Mouse (Mus musculus) hindbrain, embryonic 14.5 days (tissue): Measurements from ENCODE around the gene Pax5. TPM values are rescaled to one million over a fixed set of nuclear protein-coding genes. Genes with fewer than 3 reads are reported as not detected.

Experiments
- ATAC-seq: fragments of 200-750 bp; cut with Nextera tagmentation; 2 replicates; pipeline ENCODE4 v1.8.0; 2017; ENCODE audit warnings: moderate number of reproducible peaks, mild to moderate bottlenecking, moderate TSS enrichment, moderate library complexity; ENCODE audit not compliant: low FRiP score
- DNase-seq: peaks from one replicate; pipeline ENCODE4 v3.0.0-alpha.2; 2015; ENCODE audit warnings: low spot score
- H3K27ac ChIP-seq: fragments of 300-500 bp; sonication (generic); 2 replicates; pipeline ENCODE4 v1.5.1; 2014; ENCODE audit warnings: mild to moderate bottlenecking, moderate library complexity
- H3K27me3 ChIP-seq: fragments of 300-500 bp; sonication (generic); 2 replicates; pipeline ENCODE4 v1.6.1; 2014; ENCODE audit warnings: mild to moderate bottlenecking, low read length, mixed read lengths; ENCODE audit not compliant: control insufficient read depth, insufficient read depth
- H3K36me3 ChIP-seq: fragments of 300-500 bp; sonication (generic); replicated peaks from 2 replicates; pipeline ENCODE4 v1.6.1; 2014; ENCODE audit not compliant: control insufficient read depth, insufficient read depth
- H3K4me1 ChIP-seq: fragments of 300-500 bp; sonication (generic); replicated peaks from 2 replicates; pipeline ENCODE4 v1.6.1; 2014; ENCODE audit warnings: antibody characterized with exemption, low read length, mixed read lengths; ENCODE audit not compliant: control insufficient read depth, insufficient read depth
- H3K4me2 ChIP-seq: fragments of 300-500 bp; sonication (generic); replicated peaks from 2 replicates; pipeline ENCODE4 v1.6.1; 2014; ENCODE audit warnings: mild to moderate bottlenecking, moderate library complexity
- H3K4me3 ChIP-seq: fragments of 300-500 bp; sonication (generic); replicated peaks from 2 replicates; pipeline ENCODE4 v1.5.1; 2014; ENCODE audit warnings: mild to moderate bottlenecking, low read length
- H3K9ac ChIP-seq: fragments of 300-500 bp; sonication (generic); 2 replicates; pipeline ENCODE4 v1.6.1; 2014
- H3K9me3 ChIP-seq: fragments of 300-500 bp; sonication (generic); 2 replicates; pipeline ENCODE4 v1.6.1; 2016; ENCODE audit warnings: low read length; ENCODE audit not compliant: control insufficient read depth
- WGBS: fragments of 180-500 bp; shearing (Covaris S2); extraction: QIAGEN DNeasy Blood & Tissue Kit; methylation state at CpG from one replicate; pipeline ENCODE4 v1.1.7; 2014; 5-methylcytosine and 5-hydroxymethylcytosine counted together
- polyA plus RNA-seq: library from polyadenylated mRNA; unstranded; fragments of >200 nt; fragmentation: Nextera tagmentation; extraction: Ambion mirVana; gene quantifications from 2 replicates; pipeline ENCODE4 v1.2.1, GENCODE M21; 2014

Gene Pax5
- polyA plus RNA-seq, 1 experiment from 2014 or later: 1.9 TPM

DNA sequence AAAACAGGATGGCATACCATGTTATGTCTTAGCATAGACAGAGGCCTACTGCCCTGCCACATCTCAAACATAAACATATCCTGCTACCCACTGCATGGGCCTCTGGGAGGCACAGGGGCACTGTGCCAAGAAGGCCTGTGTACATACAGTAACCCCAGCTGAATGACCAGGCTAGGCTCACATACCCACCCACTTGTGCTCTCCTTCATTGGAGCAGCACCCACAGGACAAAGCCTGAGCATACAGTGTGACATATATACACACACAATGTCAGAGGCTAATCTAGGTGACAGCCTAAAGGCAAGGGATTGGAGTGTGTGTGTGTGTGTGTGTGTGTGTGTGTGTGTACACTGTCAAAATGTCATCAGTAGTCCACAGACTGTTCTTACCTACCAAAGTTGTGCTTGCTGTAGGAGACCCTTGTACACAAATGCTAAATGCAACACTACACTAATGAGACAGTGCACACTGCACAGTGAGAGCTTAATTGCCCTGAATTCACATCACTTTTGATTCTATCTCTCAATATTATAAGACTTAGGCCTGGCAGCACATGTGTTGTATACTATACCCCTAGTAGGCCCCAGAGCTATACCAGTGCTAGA lies 1.1 kb downstream of the Pax5 start:
- no peaks in the 10 kb centered on the region for H3K36me3 ChIP-seq
- H3K9ac ChIP-seq: no peak overlapping the region
- no peak overlapping the region for H3K4me2 ChIP-seq
- DNase-seq (no peak), ATAC-seq (no peak)
- H3K27ac ChIP-seq: no peak overlapping the region
- H3K9me3 ChIP-seq: no peaks in the 10 kb centered on the region
- H3K27me3 ChIP-seq: peaks cover 87% of the 10 kb centered on the region
- no peak overlapping the region for H3K4me3 ChIP-seq
- no peaks in the 10 kb centered on the region; the same call in 1 of the 2 replicates for H3K4me1 ChIP-seq

DNA sequence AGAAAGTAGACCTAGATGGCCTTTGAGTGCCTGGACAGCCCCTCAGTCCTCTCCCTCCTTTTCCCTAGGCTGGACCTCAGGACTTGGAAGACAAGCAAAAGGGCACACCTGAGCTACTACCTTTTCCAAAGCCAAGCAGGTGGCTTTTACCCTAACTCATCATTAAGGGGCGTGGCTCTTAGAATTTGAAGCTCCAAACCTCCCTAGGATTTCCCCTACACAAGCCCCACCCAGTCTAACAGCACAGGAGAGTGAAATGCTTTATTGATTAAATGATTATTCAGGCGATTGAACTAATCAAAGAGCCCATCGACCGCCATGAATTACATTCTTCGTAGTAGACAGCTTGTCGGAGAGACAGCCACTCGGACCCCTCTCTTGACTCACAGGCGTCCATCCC lies 2.0 kb downstream of the Pax5 start:
- H3K36me3 ChIP-seq: no peaks in the 10 kb centered on the region
- no peak overlapping the region for H3K9ac ChIP-seq
- ATAC-seq (no peak), DNase-seq (no peak)
- peaks cover 89% of the 10 kb centered on the region for H3K27me3 ChIP-seq
- H3K9me3 ChIP-seq: no peaks in the 10 kb centered on the region
- peaks cover 6% of the 10 kb centered on the region for H3K4me1 ChIP-seq
- WGBS: 49% methylated on average over 8 of the region's 8 CpGs
- H3K4me3 ChIP-seq: no peak overlapping the region
- no peak overlapping the region for H3K27ac ChIP-seq
- H3K4me2 ChIP-seq: no peak overlapping the region

DNA sequence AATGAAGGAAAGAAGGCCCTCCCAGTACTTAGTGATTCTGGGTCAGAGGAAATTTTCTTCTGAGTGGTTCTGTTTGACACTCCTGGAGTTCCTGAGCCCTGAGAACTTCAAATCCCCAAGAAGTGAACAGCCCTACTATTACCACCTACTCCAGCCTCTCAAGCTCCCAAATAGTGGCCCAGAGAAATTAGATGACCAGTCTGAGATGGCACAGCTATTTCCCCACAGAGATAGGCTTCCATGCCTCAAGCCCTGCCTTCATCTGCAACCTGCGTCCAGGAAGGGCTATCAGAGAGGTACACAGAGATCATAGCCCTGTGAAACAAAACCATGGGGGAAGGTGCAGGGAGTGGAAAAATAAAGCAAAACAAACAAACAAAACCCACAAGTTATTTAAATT lies 3.4 kb downstream of the Pax5 start:
- Histone ChIP-seq H3K4me3 (no peak overlapping the region), H3K4me2 (no peak overlapping the region), H3K9me3 (no peaks in the 10 kb centered on the region), H3K4me1 (peaks cover 6% of the 10 kb centered on the region), H3K27me3 (peaks cover 89% of the 10 kb centered on the region), H3K9ac (no peak overlapping the region), H3K27ac (no peak overlapping the region), H3K36me3 (no peaks in the 10 kb centered on the region)
- ATAC-seq: no peak
- no peak for DNase-seq
- WGBS: 47% methylated on average over 1 of the region's 1 CpGs

DNA sequence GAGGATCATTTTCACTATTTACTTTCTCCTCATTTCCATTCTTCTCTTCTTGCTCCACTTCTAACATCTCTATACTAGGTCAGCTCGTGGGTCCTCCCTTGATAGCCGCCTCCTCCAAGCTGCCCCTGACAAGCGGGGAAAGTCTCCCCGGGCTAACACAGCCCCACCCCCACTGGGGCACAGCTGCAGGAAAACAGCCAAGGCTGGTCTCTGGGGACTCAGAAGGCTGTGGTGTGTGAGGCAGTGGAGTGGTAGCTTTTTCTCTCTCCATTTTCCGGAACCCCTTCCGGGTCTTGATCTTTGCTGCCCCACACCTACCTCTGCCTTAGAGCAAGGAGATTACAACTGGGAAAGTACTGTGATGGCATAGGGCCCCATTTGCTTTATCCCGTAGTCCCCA lies 4.3 kb downstream of the Pax5 start:
- no peak overlapping the region for H3K4me3 ChIP-seq
- 5% methylated on average over 7 of the region's 7 CpGs for WGBS

DNA sequence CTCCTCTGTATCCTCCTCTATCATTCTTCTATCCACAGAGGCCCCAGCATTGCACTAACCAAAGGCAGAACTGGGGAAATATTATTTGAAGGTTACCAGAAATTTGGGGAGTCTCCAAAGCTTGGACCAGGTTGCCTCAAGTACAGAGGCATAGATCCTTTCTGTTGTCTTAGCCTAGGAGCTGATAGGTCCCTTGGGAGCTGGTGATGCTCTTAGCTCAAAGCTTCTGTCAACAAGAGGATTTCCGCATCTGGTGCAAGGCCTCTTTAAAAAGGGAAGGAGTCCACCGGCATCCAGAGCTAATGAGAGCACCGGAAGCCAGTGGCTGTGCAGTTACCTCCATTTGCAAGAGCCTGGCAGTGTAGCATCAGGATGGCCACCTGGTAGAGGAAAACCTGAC lies 5.1 kb downstream of the Pax5 start:
- no peak overlapping the region for H3K9ac ChIP-seq
- no peaks in the 10 kb centered on the region for H3K9me3 ChIP-seq
- WGBS: 15% methylated on average over 3 of the region's 3 CpGs
- no peak overlapping the region for H3K27ac ChIP-seq
- no peaks in the 10 kb centered on the region for H3K36me3 ChIP-seq
- no peak for ATAC-seq
- no peak for DNase-seq
- H3K4me2 ChIP-seq: peak overlapping the region; percentile 62
- peaks cover 6% of the 10 kb centered on the region for H3K4me1 ChIP-seq
- H3K27me3 ChIP-seq: peaks cover 90% of the 10 kb centered on the region
- H3K4me3 ChIP-seq: no peak overlapping the region

More for the DNA sequence above, 4.3 kb downstream of the Pax5 start:
- Histone ChIP-seq H3K9me3 (no peaks in the 10 kb centered on the region), H3K27me3 (peaks cover 90% of the 10 kb centered on the region), H3K4me2 (no peak overlapping the region), H3K4me1 (peaks cover 6% of the 10 kb centered on the region), H3K27ac (no peak overlapping the region), H3K36me3 (no peaks in the 10 kb centered on the region), H3K9ac (no peak overlapping the region)
- DNase-seq (no peak), ATAC-seq (no peak)

DNA sequence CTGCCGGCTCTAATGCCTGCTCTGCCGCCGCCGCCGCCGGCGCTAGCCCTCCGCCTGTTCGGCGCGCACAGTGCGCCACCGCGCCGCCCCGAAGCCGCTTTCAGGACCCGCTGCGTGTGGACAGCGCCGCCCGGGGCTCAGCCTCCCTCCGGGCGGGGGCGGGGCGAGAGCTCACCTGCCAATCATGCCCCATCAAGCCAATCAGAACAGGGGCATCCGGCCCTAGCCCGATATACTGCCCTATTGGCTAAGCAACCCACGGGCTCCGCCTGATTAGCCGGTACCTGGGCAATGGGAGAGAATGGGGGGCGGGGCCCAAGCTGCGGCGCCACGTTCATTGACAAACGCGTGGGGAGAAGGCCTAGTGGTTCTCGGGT lies 5.9 kb downstream of the Pax5 start:
- peak overlapping the region; percentile 36; the same call in 1 of the 2 replicates for H3K27ac ChIP-seq
- no peaks in the 10 kb centered on the region for H3K36me3 ChIP-seq
- ATAC-seq (peak; percentile 97), DNase-seq (peak; percentile 84)
- peaks cover 6% of the 10 kb centered on the region for H3K4me1 ChIP-seq
- 1% methylated on average over 37 of the region's 38 CpGs for WGBS
- peak overlapping the region; percentile 62 for H3K4me2 ChIP-seq
- peaks cover 90% of the 10 kb centered on the region for H3K27me3 ChIP-seq
- peak overlapping the region; percentile 46 for H3K9ac ChIP-seq
- H3K4me3 ChIP-seq: peak overlapping the region; percentile 44
- H3K9me3 ChIP-seq: no peaks in the 10 kb centered on the region

DNA sequence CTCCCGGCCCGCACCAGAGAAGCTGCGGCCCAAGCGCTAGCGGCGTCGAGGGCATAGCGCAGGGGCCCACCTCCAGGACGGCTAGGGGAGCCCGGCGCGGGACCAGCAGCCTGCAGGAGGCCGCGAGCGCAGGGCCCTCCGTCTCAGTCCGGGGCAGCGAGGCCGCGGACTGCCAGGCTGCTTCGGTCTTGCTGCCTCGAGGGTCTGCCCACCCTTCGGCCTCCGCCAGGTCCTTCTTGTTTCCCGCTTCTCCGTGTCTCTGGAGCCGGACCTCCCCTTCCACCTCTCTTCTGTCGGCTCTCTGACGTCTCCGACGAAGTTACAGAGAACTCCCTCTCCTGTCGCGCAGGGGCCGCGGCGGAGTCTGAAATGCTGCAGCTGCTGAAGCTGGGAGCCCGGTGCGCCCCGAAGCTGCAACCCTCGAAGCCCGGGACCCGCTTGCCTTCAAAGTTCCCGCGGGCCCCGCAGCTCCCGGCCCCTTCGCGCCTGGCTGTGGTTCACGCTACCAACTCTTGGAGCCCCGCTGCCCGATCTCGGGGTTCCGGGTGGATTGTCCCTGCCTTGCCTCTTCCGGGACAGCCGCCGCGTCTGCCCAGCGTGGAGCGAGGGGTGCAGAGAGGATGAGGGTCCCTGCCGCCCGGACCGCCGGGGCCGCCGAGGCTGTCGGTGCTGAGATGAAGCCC lies 6.5 kb downstream of the Pax5 start:
- Histone ChIP-seq H3K36me3 (no peaks in the 10 kb centered on the region), H3K4me2 (peak overlapping the region; percentile 62), H3K27ac (peak overlapping the region; percentile 36; the same call in 1 of the 2 replicates), H3K9me3 (no peaks in the 10 kb centered on the region), H3K4me1 (peaks cover 6% of the 10 kb centered on the region), H3K27me3 (peaks cover 90% of the 10 kb centered on the region), H3K4me3 (peak overlapping the region; percentile 44), H3K9ac (peak overlapping the region; percentile 46)
- under 1% methylated on average over 66 of the region's 66 CpGs for WGBS
- DNase-seq: no peak
- no peak; the same call in 1 of the 2 replicates for ATAC-seq

DNA sequence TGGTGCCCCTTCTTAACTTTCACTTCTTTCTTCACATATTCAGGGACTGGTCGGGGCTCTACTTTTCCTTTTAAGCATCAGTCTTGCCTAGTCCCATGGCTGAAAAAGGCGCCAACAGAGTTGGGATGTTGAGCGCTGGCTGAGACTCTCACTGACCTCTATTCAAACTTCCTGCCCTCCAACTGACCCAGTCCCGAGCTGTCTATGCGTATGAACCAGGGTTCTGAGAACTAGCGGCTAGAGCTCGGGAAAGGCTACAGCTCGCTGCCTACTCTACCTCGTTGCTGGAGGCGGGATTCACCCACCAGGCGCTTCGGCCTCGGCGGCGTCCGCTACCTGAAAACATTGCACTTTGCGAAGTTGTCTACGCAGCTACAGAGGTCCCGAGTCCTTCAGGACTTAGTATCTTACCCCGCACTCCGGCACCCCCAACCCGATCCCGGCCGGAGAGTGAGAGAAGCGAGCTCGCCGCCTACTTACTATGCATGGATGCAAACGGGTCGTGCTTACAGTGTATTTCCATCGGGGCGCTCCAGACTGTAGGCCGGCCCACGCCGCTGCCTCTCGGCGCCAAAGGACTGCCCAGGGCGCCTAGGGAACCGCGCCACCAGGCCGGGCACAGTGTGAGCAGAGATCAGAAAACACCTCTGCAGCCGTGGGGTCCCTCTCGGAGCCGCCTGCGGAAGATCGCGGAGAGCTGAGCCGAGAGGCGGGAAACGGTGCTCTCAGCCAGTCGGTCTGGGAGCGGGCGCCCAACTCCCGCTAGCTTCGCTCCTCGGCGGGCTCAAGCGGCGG lies 7.2 kb downstream of the Pax5 start:
- H3K4me1 ChIP-seq: peaks cover 6% of the 10 kb centered on the region
- peak overlapping the region; percentile 44 for H3K4me3 ChIP-seq
- H3K4me2 ChIP-seq: peak overlapping the region; percentile 62
- H3K9ac ChIP-seq: peak overlapping the region; percentile 46; the same call in 1 of the 2 replicates
- DNase-seq (no peak), ATAC-seq (no peak)
- peaks cover 90% of the 10 kb centered on the region for H3K27me3 ChIP-seq
- H3K36me3 ChIP-seq: no peaks in the 10 kb centered on the region
- peak overlapping the region; percentile 5; the same call in 1 of the 2 replicates for H3K27ac ChIP-seq
- WGBS: under 1% methylated on average over 58 of the region's 58 CpGs
- H3K9me3 ChIP-seq: no peaks in the 10 kb centered on the region

DNA sequence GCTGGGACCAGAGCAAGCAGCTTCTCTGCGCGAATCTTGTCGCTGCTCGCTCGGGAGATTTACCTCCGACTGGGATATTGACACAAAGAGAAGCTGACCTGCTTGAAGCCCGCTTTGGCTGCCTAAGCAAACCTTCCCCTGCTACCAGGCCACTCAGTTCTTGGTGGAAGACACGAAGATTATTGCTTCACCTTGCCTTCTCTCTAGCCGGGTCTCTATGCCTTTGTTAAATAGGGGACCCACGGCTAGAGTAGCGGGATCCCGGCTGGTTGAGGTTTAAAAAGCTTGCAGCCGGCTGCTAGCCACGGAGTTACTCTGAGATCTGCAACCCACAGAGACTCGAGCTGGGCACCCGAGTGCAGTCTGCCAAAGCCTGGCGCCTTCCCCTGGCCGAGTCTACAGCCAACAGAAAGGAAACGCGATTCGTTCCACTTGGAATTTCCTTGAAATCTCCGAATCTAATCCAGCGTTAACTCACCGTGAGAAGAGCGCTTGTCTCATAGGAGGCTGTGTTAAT lies 8.2 kb downstream of the Pax5 start:
- Histone ChIP-seq H3K27ac (no peak overlapping the region), H3K36me3 (no peaks in the 10 kb centered on the region), H3K4me3 (peak overlapping the region; percentile 44), H3K27me3 (peaks cover 89% of the 10 kb centered on the region), H3K4me2 (peak overlapping the region; percentile 62), H3K9ac (peak overlapping the region; percentile 46), H3K4me1 (peaks cover 6% of the 10 kb centered on the region), H3K9me3 (no peaks in the 10 kb centered on the region)
- WGBS: under 1% methylated on average over 25 of the region's 25 CpGs
- DNase-seq (no peak), ATAC-seq (no peak)
